Mouse (Mus musculus) 3T3-L1 (cell line): ENCODE measurements around the gene Stk40.
"Not testable (repeated sequence)": the region's sequence is repeated elsewhere in the genome, so short reads cannot be mapped to it uniquely, and the experiment has no call there.

Source experiments
- DNase-seq: peaks from one replicate; pipeline ENCODE4 v3.0.0-alpha.2; 2015; ENCODE audit warnings: low read depth, low spot score

Stk40 gene

DNA sequence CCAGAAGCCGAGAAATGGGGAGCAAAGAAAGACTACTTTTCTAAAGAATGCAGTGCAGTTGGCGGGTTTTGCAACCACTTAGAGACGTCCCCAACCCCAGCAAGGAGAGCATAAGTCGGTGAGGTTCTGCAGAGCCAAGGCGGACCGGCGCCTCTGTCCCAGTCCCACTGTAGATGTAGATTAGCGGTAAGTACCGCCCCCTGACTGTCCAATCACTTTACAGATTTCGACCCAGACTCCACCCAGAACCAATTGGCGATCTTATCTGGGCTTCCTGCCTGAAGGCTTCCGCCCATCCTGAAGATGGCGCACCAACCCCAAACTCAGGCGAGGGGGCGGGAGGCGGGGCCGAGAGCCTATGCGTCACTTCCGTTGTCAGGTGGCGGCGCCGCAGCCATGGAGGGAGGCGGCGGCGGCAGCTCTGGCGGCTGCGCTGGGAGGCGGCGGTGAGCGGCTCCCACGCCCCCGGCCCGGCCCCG lies at the start of gene Stk40:
Gene Stk40, plus strand, starts transcription at position 368 of the 479 bp plus-strand sequence.
- peak; percentile 99 for DNase-seq

DNA sequence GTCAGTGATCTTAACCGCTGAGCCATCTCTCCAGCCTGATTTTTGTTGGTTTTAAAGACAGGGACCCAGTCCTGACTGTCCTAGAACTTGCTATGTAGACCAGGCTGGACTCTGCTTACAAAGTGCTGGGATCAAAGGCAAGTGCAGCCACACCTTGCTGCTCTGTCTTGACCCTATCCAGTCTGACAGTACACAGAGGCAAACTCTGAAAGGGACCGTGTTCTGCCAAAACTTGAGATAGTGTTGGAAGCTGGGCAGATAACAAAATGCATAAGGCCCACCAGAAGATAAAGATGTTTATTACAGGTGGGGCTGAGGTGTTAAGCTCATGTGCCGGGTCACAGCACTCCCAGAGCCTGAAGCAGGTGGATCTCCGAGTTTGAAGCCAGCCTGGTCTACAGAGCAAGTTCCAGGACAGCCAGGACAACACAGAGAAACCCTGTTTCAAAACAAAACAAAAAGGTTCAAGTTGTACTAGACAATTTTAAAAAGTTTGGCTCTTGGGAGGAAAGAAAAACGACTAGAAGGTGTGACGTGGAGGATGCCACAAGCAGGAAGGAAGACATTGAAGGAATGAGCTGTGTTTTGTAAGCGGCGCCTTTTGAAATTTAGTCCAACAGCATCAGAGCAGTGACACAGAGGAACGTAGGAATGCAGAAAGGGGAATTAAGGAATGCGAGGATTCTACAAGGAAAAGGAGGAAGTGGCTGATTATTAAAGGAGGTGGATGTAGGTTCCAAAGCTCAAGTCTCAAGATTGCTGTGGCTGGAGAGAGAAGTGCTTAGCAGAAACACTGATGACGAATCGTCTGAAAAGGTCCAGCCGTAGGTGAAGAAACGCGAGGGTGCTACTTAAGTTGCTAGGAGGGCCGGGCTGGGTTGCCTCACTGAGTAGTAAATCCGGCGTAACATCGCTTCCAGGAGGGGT lies 46.3 kb upstream of the Stk40 start:
- DNase-seq, result peak; percentile 58

DNA sequence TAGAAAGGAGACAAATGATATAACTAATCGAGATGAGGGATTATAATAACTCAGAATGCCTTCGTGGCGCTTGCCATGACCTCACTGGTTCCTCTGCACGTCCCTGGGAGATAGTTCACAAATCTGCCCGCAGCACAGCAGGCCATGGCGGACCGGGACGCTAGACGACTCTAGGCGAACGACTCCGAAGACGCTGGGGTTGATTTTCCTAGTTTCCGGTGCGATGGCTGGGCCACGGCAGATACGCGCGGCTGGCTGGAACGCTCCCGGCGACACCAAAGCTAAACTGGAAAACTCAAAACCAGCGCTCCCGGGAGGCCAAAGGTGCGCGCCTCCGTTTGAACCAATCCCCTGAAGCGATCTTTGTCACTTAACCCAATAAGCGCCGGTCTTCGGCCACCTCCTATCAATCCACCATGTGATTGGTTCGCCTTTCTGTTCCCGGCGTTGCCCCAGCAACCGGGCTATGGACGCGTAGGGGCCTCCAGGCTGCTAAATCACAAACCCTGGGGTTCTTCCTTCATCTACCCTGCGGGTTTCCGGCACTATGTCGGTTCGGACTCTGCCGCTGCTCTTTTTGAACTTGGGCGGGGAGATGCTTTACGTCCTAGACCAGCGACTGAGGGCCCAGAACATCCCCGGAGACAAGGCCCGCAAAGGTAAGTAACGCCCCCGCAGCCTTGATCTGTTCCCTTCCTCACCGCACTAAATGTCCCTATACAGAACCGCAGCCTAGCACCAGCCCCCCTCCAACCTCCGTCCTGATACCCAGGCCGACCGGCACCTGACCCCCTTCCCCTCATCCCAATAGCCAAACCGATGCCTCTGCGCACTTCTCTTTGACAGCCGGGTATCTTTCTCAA lies 45.4 kb upstream of the Stk40 start, which contains the start of gene Oscp1:
Gene Oscp1, plus strand, starts transcription at position 432 of the 863 bp plus-strand sequence.
- DNase-seq, result peak; percentile 96

DNA sequence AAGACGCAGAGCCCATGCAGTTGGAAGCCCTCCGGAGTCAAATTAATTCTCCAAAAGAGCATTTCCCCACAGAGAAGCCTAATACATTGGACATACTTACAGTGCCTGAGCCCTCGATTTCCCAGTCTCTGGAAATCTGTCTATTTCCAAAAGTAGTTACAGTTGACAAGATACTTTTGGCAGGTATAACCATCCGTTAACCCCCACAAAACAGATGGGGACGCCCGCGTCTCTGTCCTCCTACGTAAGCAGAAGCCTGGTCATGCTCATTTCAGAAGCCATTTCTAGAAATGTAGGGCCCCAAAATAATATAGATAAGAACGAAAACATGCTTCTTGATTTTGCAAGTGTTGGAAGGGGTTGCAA lies 44.8 kb upstream of the Stk40 start:
- DNase-seq, result no peak

DNA sequence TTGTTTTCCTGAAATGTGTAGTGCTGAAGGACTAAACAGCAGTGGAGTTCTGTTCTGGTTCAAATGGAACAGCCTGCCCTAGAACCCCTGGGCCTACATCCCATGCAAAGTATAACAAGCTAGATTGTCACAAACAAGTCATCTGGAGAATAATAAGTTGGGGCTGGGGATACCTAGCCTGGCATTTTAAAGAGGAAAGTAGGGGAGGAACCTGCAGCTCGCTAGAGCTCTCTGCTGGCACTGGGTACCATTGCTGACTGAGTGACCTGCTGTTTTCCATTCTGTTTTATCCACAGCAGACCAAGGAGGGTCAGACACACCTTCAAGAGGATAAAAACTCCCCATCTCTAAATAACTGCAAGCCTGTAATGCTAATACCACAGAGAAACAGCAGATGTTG lies 40.9 kb upstream of the Stk40 start:
- DNase-seq, result peak; percentile 77

DNA sequence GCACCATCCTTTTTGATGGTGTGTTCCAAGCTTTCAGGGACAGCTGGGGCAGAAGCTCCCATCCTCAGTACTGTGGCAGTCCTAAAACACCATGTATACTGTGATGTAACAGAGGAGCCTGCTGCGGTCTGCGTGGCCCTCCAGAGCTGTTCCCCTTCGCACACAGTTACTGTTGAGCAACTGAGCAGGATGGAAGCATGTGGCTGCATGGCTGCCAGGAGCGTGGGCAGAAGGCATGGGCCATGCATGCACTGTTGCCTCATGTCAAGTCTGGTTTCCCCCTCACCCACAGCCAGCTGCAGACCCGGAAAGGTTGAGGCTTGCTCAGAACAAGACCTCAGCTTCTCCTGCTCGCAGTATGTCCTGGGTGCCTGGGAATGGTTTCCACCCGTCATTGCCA lies 38.5 kb upstream of the Stk40 start:
- no peak for DNase-seq

DNA sequence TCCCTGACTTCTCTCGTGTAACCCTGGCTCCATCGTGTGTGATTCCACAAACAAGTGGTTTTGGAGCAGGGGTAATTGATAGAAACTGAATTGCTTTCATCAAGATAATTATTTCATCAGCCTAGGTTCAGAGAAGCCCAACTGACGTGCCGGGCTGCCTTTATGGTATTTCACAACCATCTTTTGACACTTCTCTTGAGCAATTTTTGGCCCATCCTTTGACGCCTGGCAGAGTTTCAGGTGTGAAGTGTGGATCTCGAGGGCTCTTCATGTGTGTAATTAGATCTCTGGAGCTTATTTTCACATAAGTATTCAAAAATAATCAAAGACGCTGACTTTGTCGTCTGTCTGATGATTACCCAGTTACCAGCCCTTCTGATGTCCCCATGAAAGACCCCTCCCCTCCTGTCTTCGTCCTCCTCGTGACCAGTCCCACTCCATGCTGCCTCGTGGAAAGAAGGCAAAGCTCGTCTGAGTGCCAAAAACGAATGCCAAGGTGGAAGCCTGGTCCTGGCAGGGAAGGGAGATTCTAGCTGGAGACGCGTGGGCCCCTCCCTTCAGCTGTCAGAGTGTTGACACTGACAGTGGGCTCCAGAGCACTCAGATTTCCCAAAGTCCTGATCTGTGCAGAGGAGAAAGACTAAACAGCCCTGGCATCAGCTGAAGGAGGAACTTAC lies 36.2 kb upstream of the Stk40 start:
- DNase-seq, result no peak

DNA sequence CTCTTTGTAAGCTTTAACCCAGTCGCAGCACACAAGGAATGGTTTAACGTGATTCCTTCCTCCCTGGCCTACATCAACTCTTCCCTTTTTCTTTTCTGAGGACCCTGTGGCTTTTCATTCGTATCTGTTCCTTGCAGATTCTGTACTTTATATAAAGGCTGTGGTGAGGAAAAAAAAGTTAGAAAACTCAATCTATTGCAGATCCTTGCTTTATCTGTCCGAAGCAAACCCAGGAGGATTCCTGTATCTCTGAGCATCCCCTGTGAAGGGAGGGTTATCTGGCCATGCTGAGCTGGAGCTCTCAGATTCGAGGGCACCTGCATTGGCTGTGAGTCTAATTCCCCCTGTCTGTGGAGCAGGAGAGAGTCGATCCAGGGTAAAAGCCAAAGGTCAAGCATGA lies 34.9 kb upstream of the Stk40 start:
- DNase-seq, result no peak

DNA sequence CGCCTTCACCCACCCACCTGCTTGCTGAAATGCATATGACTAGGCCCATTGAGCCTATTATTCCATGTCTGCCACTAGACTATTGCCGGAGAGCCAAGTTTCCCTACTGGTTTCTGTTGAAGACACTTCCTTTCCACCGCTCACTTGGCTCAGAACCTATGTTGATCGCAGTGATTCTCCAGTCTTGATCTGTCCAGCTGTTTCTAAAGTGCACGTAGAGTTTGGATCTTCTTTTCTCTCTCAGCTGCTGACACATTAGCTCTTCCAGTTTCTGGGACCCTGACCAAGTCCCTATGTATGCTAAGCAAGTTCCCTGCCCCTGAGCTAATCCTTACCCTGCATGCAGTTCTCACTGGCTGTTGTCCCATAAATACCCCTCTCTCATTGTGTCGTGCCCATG lies 25.9 kb upstream of the Stk40 start:
- DNase-seq, result no peak

DNA sequence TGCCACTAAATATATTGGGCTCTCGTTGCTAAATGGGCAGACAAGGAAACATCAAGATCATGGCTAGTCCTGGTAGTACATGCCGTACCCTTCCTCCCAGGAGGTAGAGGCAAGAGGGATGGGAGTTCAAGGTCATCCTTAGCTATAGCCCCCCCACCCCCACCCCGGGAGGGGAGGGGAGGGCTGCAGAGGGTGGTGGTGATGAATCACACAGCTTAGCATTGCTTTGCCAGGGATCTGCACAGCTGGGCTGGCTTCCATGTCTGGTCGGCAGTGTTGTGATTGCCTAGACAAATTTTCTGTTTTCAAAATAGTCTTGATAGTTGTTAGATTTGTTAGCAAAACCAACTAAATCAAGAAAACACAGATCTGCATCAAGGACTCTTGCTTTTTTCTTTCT lies 24.5 kb upstream of the Stk40 start:
- peak; percentile 25 for DNase-seq

DNA sequence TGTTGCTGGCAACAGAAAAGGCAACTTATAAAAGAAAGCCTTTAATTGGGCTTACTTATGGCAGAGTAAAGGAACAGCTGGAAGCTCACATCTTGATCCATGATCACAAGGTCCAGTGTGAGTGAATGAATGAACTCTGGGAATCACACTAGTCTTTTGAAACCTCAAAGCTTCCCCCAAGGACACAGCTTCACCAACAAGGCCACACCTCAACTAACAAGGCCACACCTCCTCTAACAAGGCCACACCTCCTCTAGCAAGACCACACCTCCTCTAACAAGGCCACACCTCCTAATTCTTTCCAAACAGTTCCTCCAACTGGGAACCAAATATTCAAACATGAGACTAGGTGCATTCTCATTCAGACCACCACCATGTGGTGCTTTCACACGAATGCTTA lies 22.2 kb upstream of the Stk40 start:
- DNase-seq, result no peak

DNA sequence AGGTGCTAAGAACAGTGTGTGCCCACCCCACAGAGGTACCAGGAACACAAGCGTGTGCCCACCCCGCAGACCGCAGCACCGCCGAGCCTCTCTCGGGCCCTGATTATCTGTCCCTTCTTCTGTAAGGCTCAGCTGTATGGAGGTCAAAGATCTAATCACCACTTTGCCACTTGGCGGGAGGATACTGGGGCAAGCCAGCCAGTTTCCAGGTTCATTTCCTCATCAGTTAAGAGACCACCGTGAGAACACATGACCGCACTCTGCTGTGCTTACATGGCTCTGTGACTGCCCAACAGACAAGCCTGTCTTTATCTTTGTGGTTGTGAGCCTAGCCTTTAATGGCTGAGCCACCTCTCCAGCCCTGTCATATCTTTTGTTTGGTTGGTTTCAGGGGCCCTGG lies 20.7 kb upstream of the Stk40 start:
- no peak for DNase-seq

DNA sequence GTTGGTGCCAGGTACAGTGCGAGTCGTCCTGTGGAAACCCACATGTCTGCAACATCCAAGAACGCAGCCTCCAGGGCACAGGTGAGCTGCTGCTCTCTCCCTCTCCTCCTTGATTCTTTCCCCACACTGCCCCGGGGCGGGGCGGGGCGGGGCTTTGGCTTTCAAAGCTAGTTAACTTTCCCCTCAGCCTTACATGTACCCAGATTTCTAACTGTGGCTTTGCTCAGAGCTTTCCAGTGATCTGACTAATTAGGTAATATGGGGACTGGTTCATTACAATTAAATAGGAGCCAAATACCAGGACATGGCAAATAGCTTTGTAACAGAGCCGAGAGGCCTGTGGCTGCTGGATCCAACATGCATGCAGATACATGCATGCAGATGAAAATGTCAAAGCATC lies 19.4 kb upstream of the Stk40 start:
- no peak for DNase-seq

DNA sequence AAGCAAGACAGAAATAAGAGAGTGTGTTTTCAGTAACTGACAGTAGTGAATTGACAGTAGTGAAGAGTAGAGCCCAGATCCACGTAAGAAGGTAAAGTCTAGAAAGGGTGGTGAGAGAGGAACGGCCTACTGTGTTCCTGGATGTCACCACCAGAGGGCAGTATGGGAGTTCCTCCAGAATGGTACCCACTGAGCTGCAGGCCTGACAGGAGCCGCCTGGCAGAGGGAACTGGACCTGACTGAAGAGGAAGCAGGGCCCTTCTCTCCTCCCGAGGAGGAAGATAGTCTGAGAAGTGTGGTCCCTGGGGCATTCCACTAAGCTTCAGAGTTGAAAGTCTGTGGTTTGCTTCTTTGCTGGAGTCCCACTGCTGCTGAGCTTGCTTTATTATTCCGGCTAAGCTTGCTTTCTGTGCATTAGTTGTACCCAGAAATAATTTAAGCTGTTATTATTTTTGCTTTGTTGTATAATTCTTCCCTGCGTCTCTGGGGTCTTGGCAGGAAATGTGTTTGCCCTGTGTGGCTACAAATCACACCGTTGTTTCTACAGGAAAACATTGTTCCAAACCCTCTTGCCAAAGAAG lies 17.7 kb upstream of the Stk40 start:
- peak; percentile 93 for DNase-seq

DNA sequence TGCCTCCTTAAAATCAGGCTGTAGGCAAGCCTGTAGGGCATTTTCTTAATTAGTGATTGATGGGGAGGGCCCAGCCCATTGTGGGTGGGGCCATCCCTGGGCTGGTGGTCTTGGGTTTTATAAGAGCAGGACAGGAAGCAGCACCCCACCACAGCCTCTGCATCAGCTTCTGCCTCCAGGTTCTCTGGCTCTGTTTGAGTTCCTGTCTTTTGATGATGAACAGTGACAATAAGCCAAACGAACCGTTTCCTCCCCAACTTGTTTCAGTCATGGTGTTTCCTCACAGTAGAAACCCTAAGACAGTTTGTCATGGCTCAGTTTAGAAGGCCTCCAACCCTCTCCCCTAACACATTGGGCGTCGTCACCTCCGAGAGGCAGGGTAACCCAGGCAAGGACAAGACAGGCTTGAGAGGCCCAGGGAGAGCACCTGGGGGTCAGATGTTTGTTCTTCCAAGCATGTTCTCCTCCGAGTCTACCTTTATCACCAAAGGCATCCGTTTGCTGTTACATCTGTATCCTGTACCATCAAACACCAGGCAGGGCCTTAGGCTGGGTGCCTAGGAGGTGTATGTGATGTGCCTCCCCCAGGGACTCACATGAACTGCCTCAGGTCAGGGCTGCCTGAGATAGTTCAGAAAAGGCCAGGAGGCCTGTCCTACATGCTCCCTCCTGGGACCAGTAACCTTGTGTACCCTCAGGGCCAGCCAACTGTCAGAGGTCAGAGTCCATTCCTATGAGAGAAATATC lies 13.5 kb upstream of the Stk40 start:
- no peak for DNase-seq

DNA sequence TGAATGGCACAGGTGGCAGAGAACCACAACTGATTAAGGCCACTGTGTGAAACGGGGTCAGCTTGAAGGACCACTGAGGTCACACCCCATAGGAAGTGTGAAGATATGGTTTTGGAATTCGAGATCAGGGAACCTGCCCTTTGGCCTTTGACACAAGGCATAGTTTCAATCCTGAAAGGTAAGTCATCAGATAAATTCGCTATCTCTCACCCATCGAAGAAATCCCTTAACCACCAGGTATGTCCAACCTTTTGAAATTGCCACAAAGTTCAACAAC lies 13.0 kb upstream of the Stk40 start:
- no peak for DNase-seq

DNA sequence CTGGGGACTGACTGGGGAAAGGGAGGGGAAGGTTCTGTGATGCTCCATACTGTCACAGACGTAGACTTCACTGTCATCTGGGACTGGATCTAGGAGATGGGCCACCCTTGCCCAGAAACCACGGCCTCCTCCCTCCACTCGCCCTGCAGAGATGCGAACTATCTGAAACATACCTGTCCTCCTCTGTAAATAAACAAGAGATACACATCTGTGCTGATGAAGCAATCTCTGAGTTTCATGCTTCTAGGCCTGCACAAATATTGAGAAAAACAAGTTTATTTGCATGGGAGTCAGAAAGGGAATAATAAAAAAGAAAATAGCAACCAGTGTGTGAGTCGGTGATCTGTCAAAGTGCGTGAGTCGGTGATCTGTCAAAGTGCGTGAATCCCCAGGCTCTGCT lies 11.9 kb upstream of the Stk40 start:
- no peak for DNase-seq

DNA sequence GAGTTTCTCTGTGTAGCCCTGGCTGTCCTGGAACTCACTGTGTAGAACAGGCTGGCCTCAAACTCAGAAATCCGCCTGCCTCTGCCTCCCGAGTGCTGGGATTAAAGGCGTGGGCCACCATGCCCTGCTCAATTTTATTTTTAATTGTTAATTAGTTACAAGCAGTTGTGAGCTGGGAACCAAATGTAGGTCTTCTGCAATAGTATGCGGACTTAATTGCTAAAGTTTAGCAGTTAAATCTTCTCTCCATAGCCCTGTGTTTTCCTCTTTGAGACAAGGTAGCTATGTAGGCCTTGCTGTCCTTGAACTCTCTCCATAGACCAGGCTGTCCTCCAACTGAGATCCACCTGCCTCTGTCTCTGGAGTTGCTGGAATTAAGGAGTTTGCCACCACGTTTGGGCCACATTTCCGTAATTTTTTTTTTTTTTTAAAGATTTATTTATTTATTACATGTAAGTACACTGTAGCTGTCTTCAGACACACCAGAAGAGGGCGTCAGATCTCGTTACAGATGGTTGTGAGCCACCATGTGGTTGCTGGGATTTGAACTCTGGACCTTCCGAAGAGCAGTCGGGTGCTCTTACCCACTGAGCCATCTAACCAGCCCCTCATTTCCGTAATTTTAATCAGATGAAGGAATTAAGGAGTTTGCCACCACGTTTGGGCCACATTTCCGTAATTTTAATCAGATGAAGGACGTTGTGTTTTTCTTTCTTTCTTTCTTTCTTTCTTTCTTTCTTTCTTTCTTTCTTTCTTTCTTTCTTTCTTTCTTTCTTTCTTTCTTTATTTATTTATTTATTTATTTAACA lies 7.9 kb upstream of the Stk40 start:
- not testable (repeated sequence) for DNase-seq

DNA sequence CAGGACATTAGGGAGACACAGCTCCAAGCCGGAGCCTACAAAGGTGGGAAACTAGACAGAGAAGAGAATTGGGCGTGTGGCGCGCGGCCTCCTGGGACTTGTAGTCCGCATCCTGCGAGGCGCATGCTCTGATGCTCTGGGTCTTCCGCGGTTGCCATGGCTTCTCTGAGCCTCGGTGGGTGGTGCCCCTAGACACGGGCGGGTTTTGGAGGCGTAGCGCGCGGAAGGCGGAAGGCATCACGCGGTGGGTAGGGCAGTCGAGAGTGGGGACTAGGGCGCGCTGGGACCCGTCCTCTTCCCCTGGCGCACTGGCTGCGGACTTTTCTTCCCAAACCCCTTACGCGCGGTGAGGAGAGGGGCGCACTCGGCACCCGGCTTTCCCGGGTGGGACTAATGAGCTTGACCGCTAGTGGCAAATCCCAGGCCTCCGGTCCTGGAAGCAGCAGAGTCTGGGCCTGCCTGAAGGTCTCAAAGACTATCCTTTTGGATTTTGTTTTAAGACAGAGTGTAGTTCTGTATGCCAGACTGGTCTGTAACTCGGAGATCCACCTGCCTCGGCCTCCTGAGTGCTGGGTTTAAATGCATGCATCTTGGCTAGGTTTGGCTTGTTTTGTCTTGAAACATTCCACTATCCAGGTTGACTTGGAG lies 7.2 kb upstream of the Stk40 start, which contains the start of gene Lsm10:
Gene Lsm10, plus strand, starts transcription at position 160 of the 648 bp plus-strand sequence.
- DNase-seq, result peak; percentile 97
